Mouse (Mus musculus) cerebellum, adult 11-12 months (tissue): ENCODE results near the gene Gm8082.
"Not testable (repeated sequence)": the region's sequence is repeated elsewhere in the genome, so short reads cannot be mapped to it uniquely, and the experiment has no call there.

ENCODE experiments used
- DNase-seq: peaks from one replicate; pipeline ENCODE4 v3.0.0; 2022

Gm8082 gene

DNA sequence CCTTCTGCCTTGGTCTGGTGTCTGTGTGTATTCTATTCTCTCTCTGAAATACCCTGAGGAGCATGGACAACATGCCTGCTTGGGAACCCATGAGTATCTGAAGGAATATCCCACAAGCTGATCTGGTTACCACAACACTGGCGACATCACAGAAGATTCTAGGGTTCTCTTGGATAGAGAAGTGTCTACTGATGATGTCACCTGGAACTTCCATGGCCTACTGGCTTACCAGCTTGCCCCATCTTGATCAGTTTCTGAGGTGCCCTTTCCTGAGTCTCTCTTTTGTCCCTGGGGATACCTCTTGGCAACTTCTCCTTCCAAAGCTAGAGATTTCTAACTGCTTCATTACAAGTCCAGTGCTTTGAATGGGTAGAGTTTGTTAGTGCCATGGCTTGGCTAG, at the start of gene Gm8082:
Gene Gm8082 (minus strand): TSS at position 101 of the 400 bp plus-strand sequence.
- DNase-seq = not testable (repeated sequence)

DNA sequence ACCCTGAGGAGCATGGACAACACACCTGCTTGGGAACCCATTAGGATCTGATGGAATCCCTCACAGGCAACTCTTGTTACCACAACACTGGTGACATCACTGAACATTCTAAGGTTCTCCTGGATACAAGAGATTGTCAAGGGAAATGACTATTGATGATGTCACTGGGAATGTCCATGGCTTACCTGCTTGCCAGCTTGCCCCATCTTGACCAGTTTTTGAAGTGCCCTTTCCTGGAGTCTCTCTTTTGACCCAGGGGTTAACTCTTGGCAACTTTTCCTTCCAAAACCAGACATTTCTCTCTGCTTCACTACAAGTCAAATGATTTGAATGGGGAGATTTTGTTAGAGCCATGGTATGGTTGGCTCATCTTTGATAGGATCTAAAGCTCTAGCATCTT, 22.1 kb upstream of the Gm8082 start, which contains the start of gene Gm10376:
Gene Gm10376 (minus strand): TSS at position 101 of the 400 bp plus-strand sequence.
- DNase-seq = not testable (repeated sequence)
